ENCODE assay signal across 9 mouse cellular contexts in genomic region chr10:71239479-71240120, GRCm38 (mm10). TPM values are rescaled to one million over a fixed set of nuclear protein-coding genes. Genes with fewer than 3 reads are reported as not detected.
DNase-seq lines count a peak whose midpoint lies in the region.
"Had no signal": no experiment of that assay in that cellular context is flagged by ENCODE, and none has a peak within 500 bp of the region (broad histone marks: within the 10 kb centered on the region; RNA-seq: fewer than 3 reads in every experiment).

No protein-coding gene starts in this region.

- H3K4me1 ChIP-seq in brown adipose tissue, adult 24 weeks (ENCODE audit: control insufficient read depth, insufficient read depth, insufficient read length, low read length) = peaks cover 2% of the 10 kb centered on the region; the same call in 1 of the 2 replicates
- H3K4me1 ChIP-seq in limb, embryonic 10.5 days = peaks cover 9% of the 10 kb centered on the region

- peaks cover 16% of the 10 kb centered on the region for H3K36me3 ChIP-seq in limb, embryonic 10.5 days

- DNase-seq in 3T3-L1 (ENCODE audit: low read depth, low spot score) (peak; percentile 57), 416B (ENCODE audit: low read depth) (peak; percentile 61)
- DNase-seq in lung, postnatal 10 days = peak; percentile 9
- DNase-seq in cerebellum, postnatal 10 days = no peak
- no peak for DNase-seq in limb, embryonic 10.5 days (ENCODE audit: low spot score)
- DNase-seq in left cerebral cortex, adult 18-20 months (ENCODE audit: low spot score in 2 of 2) = no peak
- DNase-seq: heart, postnatal 14 days; layer of hippocampus, postnatal 36 days had no signal

- 78% methylated on average over 6 of the region's 6 CpGs for WGBS in limb, embryonic 10.5 days

- H3K4me3 ChIP-seq in brown adipose tissue, adult 24 weeks (ENCODE audit: insufficient read depth, low read depth, low read length) = peak overlapping the region; percentile 39; the same call in 1 of the 2 replicates
- no peak overlapping the region for H3K4me3 ChIP-seq in limb, embryonic 10.5 days

- no peak overlapping the region for H3K27ac ChIP-seq in brown adipose tissue, adult 24 weeks (replicated peaks; ENCODE audit: low read depth, low read length)
- no peak overlapping the region for H3K27ac ChIP-seq in limb, embryonic 10.5 days

- H3K27me3 ChIP-seq in limb, embryonic 10.5 days (ENCODE audit: low read depth, poor library complexity, severe bottlenecking) = no peaks in the 10 kb centered on the region

- no peaks in the 10 kb centered on the region for H3K9me3 ChIP-seq in limb, embryonic 10.5 days (replicated peaks)

RNA-seq across cellular contexts. Expression of gene Tfam, which starts 1.5 kb away (rescaled TPM):
- 44.8 and 63.6 TPM in 2 replicates for polyA plus RNA-seq in brown adipose tissue, adult 24 weeks (2012; ENCODE audit: insufficient read depth, insufficient read length, missing spikeins)
- polyA plus RNA-seq in limb, embryonic 10.5 days (2016; fragmentation: Nextera tagmentation; extraction: Ambion mirVana) = 90.7 and 91.3 TPM in 2 replicates
- 10 to 100 TPM; 39.5 to 45.9 TPM for total RNA-seq in left cerebral cortex, adult 18-20 months (2021)

RNA-seq across cellular contexts. Expression of gene Ube2d1, which starts 45.5 kb away (rescaled TPM):
- polyA plus RNA-seq in brown adipose tissue, adult 24 weeks (2012; ENCODE audit: insufficient read depth, insufficient read length, missing spikeins) = 14.9 and 20.1 TPM in 2 replicates
- polyA plus RNA-seq in limb, embryonic 10.5 days (2016; fragmentation: Nextera tagmentation; extraction: Ambion mirVana) = 86.7 and 94.2 TPM in 2 replicates
- 10 to 100 TPM; 44.0 to 49.7 TPM for total RNA-seq in left cerebral cortex, adult 18-20 months (2021)

Comparison
In these comparisons a context has a peak if more than half of its experiments do, and no peak if none do; other contexts are left out.
1. DNase-seq: peak in 3T3-L1 (single experiment), 416B (single experiment) and lung, postnatal 10 days (single experiment); none in cerebellum, postnatal 10 days (0 of 2), limb, embryonic 10.5 days (single experiment) and left cerebral cortex, adult 18-20 months (0 of 2).